Mouse (Mus musculus) fibroblast of lung, adult 2 months (primary cell): Measurements from ENCODE around the gene Polr3e.

Source experiments
- DNase-seq: peaks from one replicate; pipeline ENCODE4 v3.0.0-alpha.2; 2011; ENCODE audit warnings: low read depth

Gene Polr3e

GRCm38 (mm10) chr7:120917592-120918461 is at the start of gene Polr3e:
Gene Polr3e, plus strand, starts transcription at chr7:120917744.
- peak; percentile 96 for DNase-seq

GRCm38 (mm10) chr7:120869883-120870282 is 47.7 kb upstream of the Polr3e start:
- no peak for DNase-seq

GRCm38 (mm10) chr7:120870431-120871008 is 47.0 kb upstream of the Polr3e start:
- DNase-seq = no peak

GRCm38 (mm10) chr7:120873083-120873482 is 44.5 kb upstream of the Polr3e start:
- DNase-seq = no peak

- DNase-seq = no peak
These were observed 43.5 kb upstream of the Polr3e start for GRCm38 (mm10) chr7:120874021-120874420.

GRCm38 (mm10) chr7:120874764-120875539 is 42.6 kb upstream of the Polr3e start:
- no peak for DNase-seq

- no peak for DNase-seq
These were observed 41.8 kb upstream of the Polr3e start for GRCm38 (mm10) chr7:120875540-120876388.

GRCm38 (mm10) chr7:120878271-120878670 is 39.3 kb upstream of the Polr3e start:
- DNase-seq = no peak

- no peak for DNase-seq
These were observed 37.6 kb upstream of the Polr3e start for GRCm38 (mm10) chr7:120879972-120880371.

GRCm38 (mm10) chr7:120880770-120881169 is 36.8 kb upstream of the Polr3e start:
- no peak for DNase-seq

- no peak for DNase-seq
These were observed 36.1 kb upstream of the Polr3e start for GRCm38 (mm10) chr7:120881451-120881850.

GRCm38 (mm10) chr7:120882674-120883073 is 34.9 kb upstream of the Polr3e start:
- DNase-seq = no peak

GRCm38 (mm10) chr7:120883523-120884290 is 33.8 kb upstream of the Polr3e start:
- no peak for DNase-seq

GRCm38 (mm10) chr7:120884746-120885145 is 32.8 kb upstream of the Polr3e start:
- DNase-seq = no peak

- DNase-seq = no peak
These were observed 24.4 kb upstream of the Polr3e start for GRCm38 (mm10) chr7:120893123-120893522.

GRCm38 (mm10) chr7:120897054-120897453 is 20.5 kb upstream of the Polr3e start:
- no peak for DNase-seq

GRCm38 (mm10) chr7:120897711-120898335 is 19.7 kb upstream of the Polr3e start:
- no peak for DNase-seq

- DNase-seq = no peak
These were observed 17.4 kb upstream of the Polr3e start for GRCm38 (mm10) chr7:120900191-120900590.

GRCm38 (mm10) chr7:120901701-120902100 is 15.8 kb upstream of the Polr3e start:
- DNase-seq = no peak

GRCm38 (mm10) chr7:120902931-120903330 is 14.6 kb upstream of the Polr3e start:
- no peak for DNase-seq
